Mouse (Mus musculus) kidney, embryonic 16.5 days (tissue): ENCODE results near the gene Olfr493. TPM values are rescaled to one million over a fixed set of nuclear protein-coding genes. Genes with fewer than 3 reads are reported as not detected.

ENCODE experiments used
- ATAC-seq: fragments of 200-750 bp; cut with Nextera tagmentation; 2 replicates; pipeline ENCODE4 v1.8.0; 2017; ENCODE audit warnings: moderate TSS enrichment; ENCODE audit not compliant: low FRiP score, low TSS enrichment
- H3K27ac ChIP-seq: fragments of 300-500 bp; sonication (generic); 2 replicates; pipeline ENCODE4 v1.5.1; 2014; ENCODE audit warnings: low read length
- H3K27me3 ChIP-seq: fragments of 300-500 bp; sonication (generic); 2 replicates; pipeline ENCODE4 v1.6.1; 2014; ENCODE audit warnings: low read length, control low read depth, mixed read lengths; ENCODE audit not compliant: insufficient read depth
- H3K36me3 ChIP-seq: fragments of 300-500 bp; sonication (generic); 2 replicates; pipeline ENCODE4 v1.6.1; 2014; ENCODE audit warnings: low read length, control low read depth, mixed read lengths; ENCODE audit not compliant: insufficient read depth
- H3K4me1 ChIP-seq: fragments of 300-500 bp; sonication (generic); 2 replicates; pipeline ENCODE4 v1.6.1; 2014; ENCODE audit warnings: low read length, control low read depth, mixed read lengths; ENCODE audit not compliant: insufficient read depth
- H3K4me2 ChIP-seq: fragments of 300-500 bp; sonication (generic); replicated peaks from 2 replicates; pipeline ENCODE4 v1.6.1; 2014; ENCODE audit warnings: low read depth, low read length
- H3K4me3 ChIP-seq: fragments of 300-500 bp; sonication (generic); 2 replicates; pipeline ENCODE4 v1.5.1; 2014; ENCODE audit warnings: mild to moderate bottlenecking, low read length
- H3K9ac ChIP-seq: fragments of 300-500 bp; sonication (generic); replicated peaks from 2 replicates; pipeline ENCODE4 v1.6.1; 2014; ENCODE audit warnings: low read length
- H3K9me3 ChIP-seq: fragments of 300-500 bp; sonication (generic); 2 replicates; pipeline ENCODE4 v1.6.1; 2016; ENCODE audit warnings: low read length, control low read depth
- WGBS: fragments of 180-500 bp; shearing (Covaris S2); extraction: QIAGEN DNeasy Blood & Tissue Kit; methylation state at CpG from one replicate; pipeline ENCODE4 v1.1.7; 2014; 5-methylcytosine and 5-hydroxymethylcytosine counted together
- polyA plus RNA-seq: library from polyadenylated mRNA; unstranded; fragments of >200 nt; fragmentation: Nextera tagmentation; extraction: Ambion mirVana; gene quantifications from 2 replicates; pipeline ENCODE4 v1.2.1, GENCODE M21; 2015

Olfr493 gene
- polyA plus RNA-seq, result not detected in 2 replicates

GRCm38 (mm10) chr7:108346879-108347278 is at the start of gene Olfr493:
Gene Olfr493, minus strand, starts transcription at chr7:108346979.
- no peak within 1 kb of the TSS for H3K4me2 ChIP-seq
- 78% methylated on average over 1 of the region's 1 CpGs for WGBS

GRCm38 (mm10) chr7:108392867-108393266 is 46.1 kb upstream of the Olfr493 start, which contains the start of gene Olfr495:
Gene Olfr495, plus strand, starts transcription at chr7:108393167.
- Histone ChIP-seq H3K36me3 (no peaks in the 10 kb centered on the region), H3K27me3 (no peaks in the 10 kb centered on the region), H3K27ac (no peak within 1 kb of the TSS), H3K9me3 (no peaks in the 10 kb centered on the region), H3K4me3 (no peak within 1 kb of the TSS), H3K9ac (no peak within 1 kb of the TSS), H3K4me2 (no peak within 1 kb of the TSS), H3K4me1 (no peaks in the 10 kb centered on the region)
- no peak for ATAC-seq
- 74% methylated on average over 1 of the region's 1 CpGs for WGBS

More at GRCm38 (mm10) chr7:108346879-108347278, at the start of gene Olfr493:
- ATAC-seq, result no peak
- no peaks in the 10 kb centered on the region for H3K4me1 ChIP-seq
- no peaks in the 10 kb centered on the region for H3K9me3 ChIP-seq
- no peaks in the 10 kb centered on the region for H3K27me3 ChIP-seq
- H3K4me3 ChIP-seq, result no peak within 1 kb of the TSS
- no peak within 1 kb of the TSS for H3K27ac ChIP-seq
- no peaks in the 10 kb centered on the region for H3K36me3 ChIP-seq
- no peak within 1 kb of the TSS for H3K9ac ChIP-seq

GRCm38 (mm10) chr7:108365035-108365434 is 18.3 kb upstream of the Olfr493 start, which contains the start of gene Olfr494:
Gene Olfr494, plus strand, starts transcription at chr7:108365335.
- H3K9me3 ChIP-seq, result no peaks in the 10 kb centered on the region
- no peak within 1 kb of the TSS for H3K27ac ChIP-seq
- H3K36me3 ChIP-seq, result no peaks in the 10 kb centered on the region
- no peaks in the 10 kb centered on the region for H3K4me1 ChIP-seq
- H3K27me3 ChIP-seq, result no peaks in the 10 kb centered on the region
- H3K9ac ChIP-seq, result no peak within 1 kb of the TSS
- ATAC-seq, result no peak
- 80% methylated on average over 3 of the region's 3 CpGs for WGBS
- H3K4me3 ChIP-seq, result no peak within 1 kb of the TSS
- no peak within 1 kb of the TSS for H3K4me2 ChIP-seq

GRCm38 (mm10) chr7:108323574-108323973 is 23.2 kb downstream of the Olfr493 start, which contains the start of gene Olfr492:
Gene Olfr492, minus strand, starts transcription at chr7:108323674.
- Histone ChIP-seq H3K4me1 (no peaks in the 10 kb centered on the region), H3K4me3 (no peak within 1 kb of the TSS), H3K4me2 (no peak within 1 kb of the TSS), H3K36me3 (no peaks in the 10 kb centered on the region), H3K27ac (no peak within 1 kb of the TSS), H3K9me3 (no peaks in the 10 kb centered on the region), H3K27me3 (no peaks in the 10 kb centered on the region), H3K9ac (no peak within 1 kb of the TSS)
- no peak for ATAC-seq
- 82% methylated on average over 2 of the region's 2 CpGs for WGBS

GRCm38 (mm10) chr7:108313151-108313550 is 33.6 kb downstream of the Olfr493 start, which contains the start of gene Olfr491:
Gene Olfr491, plus strand, starts transcription at chr7:108313451.
- Histone ChIP-seq H3K9me3 (no peaks in the 10 kb centered on the region), H3K27me3 (no peaks in the 10 kb centered on the region), H3K27ac (no peak within 1 kb of the TSS), H3K4me3 (no peak within 1 kb of the TSS), H3K4me2 (no peak within 1 kb of the TSS), H3K4me1 (no peaks in the 10 kb centered on the region), H3K9ac (no peak within 1 kb of the TSS), H3K36me3 (no peaks in the 10 kb centered on the region)
- ATAC-seq, result no peak
- 67% methylated on average over 1 of the region's 1 CpGs for WGBS

Other genes with a start within 250 kb of the Olfr493 start
- gene Olfr482, start 249.4 kb downstream of the Olfr493 start, polyA plus RNA-seq, result 0.07 and 0.13 TPM in 2 replicates
- not detected in 2 replicates for gene Olfr483, start 246.1 kb downstream of the Olfr493 start, polyA plus RNA-seq
- gene Olfr484, start 219.5 kb downstream of the Olfr493 start, polyA plus RNA-seq, result not detected in 2 replicates
- not detected in 2 replicates for gene Olfr485, start 187.1 kb downstream of the Olfr493 start, polyA plus RNA-seq
- not detected in 2 replicates for gene Olfr486, start 174.2 kb downstream of the Olfr493 start, polyA plus RNA-seq
- not detected in 2 replicates for gene Olfr487, start 132.3 kb downstream of the Olfr493 start, polyA plus RNA-seq
- gene Olfr488, start 88.6 kb downstream of the Olfr493 start, polyA plus RNA-seq, result not detected in 2 replicates
- not detected in 2 replicates for gene Olfr490, start 58.0 kb downstream of the Olfr493 start, polyA plus RNA-seq
- gene Olfr491, start 33.5 kb downstream of the Olfr493 start, polyA plus RNA-seq, result not detected in 2 replicates
- not detected in 2 replicates for gene Olfr492, start 23.3 kb downstream of the Olfr493 start, polyA plus RNA-seq
- gene Olfr494, start 18.4 kb upstream of the Olfr493 start, polyA plus RNA-seq, result not detected in 2 replicates
- not detected in 2 replicates for gene Olfr495, start 46.2 kb upstream of the Olfr493 start, polyA plus RNA-seq
- gene Olfr497, start 73.4 kb upstream of the Olfr493 start, polyA plus RNA-seq, result not detected in 2 replicates
- gene Olfr498, start 118.3 kb upstream of the Olfr493 start, polyA plus RNA-seq, result not detected in 2 replicates
- not detected in 2 replicates for gene Olfr502, start 178.1 kb upstream of the Olfr493 start, polyA plus RNA-seq
- not detected in 2 replicates for gene Olfr503, start 197.5 kb upstream of the Olfr493 start, polyA plus RNA-seq
- not detected in 2 replicates for gene Olfr504, start 218.8 kb upstream of the Olfr493 start, polyA plus RNA-seq